Mouse (Mus musculus): ENCODE measurements around the gene Galnt11. TPM values are rescaled to one million over a fixed set of nuclear protein-coding genes. Genes with fewer than 3 reads are reported as not detected.

Gene Galnt11
- total RNA-seq, 1 experiment, result 24.2 TPM

GRCm38 (mm10) chr5:25254491-25254890 lies 32.8 kb downstream of the Galnt11 start:
- Histone ChIP-seq H3K4me1 (ENCODE audit: control insufficient read depth in 2 of 2, insufficient read depth in 2 of 2, low read length in 2 of 2, poor library complexity in 1 of 2) (no peaks in the 10 kb centered on the region), H3K4me3 (ENCODE audit: insufficient read depth in 1 of 2, low read depth in 1 of 2, low read length in 2 of 2, poor library complexity in 1 of 2, severe bottlenecking in 1 of 2) (no peak overlapping the region), H3K27ac (ENCODE audit: insufficient read depth, low read depth, low read length, poor library complexity, severe bottlenecking) (no peak overlapping the region), H3K36me3 (ENCODE audit: control insufficient read depth, insufficient read depth, low read length, poor library complexity, severe bottlenecking) (peaks cover 29% of the 10 kb centered on the region), H3K9ac (ENCODE audit: insufficient read depth, low read depth, low read length, poor library complexity, severe bottlenecking) (no peak overlapping the region), H3K9me3 (ENCODE audit: control insufficient read depth, insufficient read depth, low read depth, low read length) (no peaks in the 10 kb centered on the region)
- DNase-seq (ENCODE audit: low read depth, low spot score), result no peak
- in situ Hi-C loops (cut with MboI; ENCODE audit: low sequenced_read_pairs in 2 of 2, unreplicated experiment in 2 of 2), result no loop called here
- no peak for TF ChIP-seq HCFC1 (IDR thresholded peaks at IDR 0.05; ENCODE audit: borderline replicate concordance, insufficient read depth, low read length)
- TF ChIP-seq MAFK (IDR thresholded peaks at IDR 0.05; ENCODE audit: insufficient read depth, low read depth, low read length), result no peak
- TF ChIP-seq CHD2 (IDR thresholded peaks at IDR 0.05; ENCODE audit: low read depth, low read length), result no peak
- TF ChIP-seq ZC3H11A (IDR thresholded peaks at IDR 0.05; ENCODE audit: borderline replicate concordance, low read depth, low read length), result no peak

- TF ChIP-seq CHD2 (IDR thresholded peaks at IDR 0.05; ENCODE audit: low read depth, low read length) (no peak), ZNF384 (IDR thresholded peaks at IDR 0.05; ENCODE audit: low read depth, low read length) (no peak), ZC3H11A (IDR thresholded peaks at IDR 0.05; ENCODE audit: borderline replicate concordance, low read depth, low read length) (no peak), MAFK (IDR thresholded peaks at IDR 0.05; ENCODE audit: insufficient read depth, low read depth, low read length) (no peak), HCFC1 (IDR thresholded peaks at IDR 0.05; ENCODE audit: borderline replicate concordance, insufficient read depth, low read length) (no peak)
- Histone ChIP-seq H3K4me3 (ENCODE audit: insufficient read depth in 1 of 2, low read depth in 1 of 2, low read length in 2 of 2, poor library complexity in 1 of 2, severe bottlenecking in 1 of 2) (no peak overlapping the region), H3K9me3 (ENCODE audit: control insufficient read depth, insufficient read depth, low read depth, low read length) (no peaks in the 10 kb centered on the region), H3K9ac (ENCODE audit: insufficient read depth, low read depth, low read length, poor library complexity, severe bottlenecking) (no peak overlapping the region), H3K27ac (ENCODE audit: insufficient read depth, low read depth, low read length, poor library complexity, severe bottlenecking) (no peak overlapping the region), H3K4me1 (ENCODE audit: control insufficient read depth in 2 of 2, insufficient read depth in 2 of 2, low read length in 2 of 2, poor library complexity in 1 of 2) (no peaks in the 10 kb centered on the region), H3K36me3 (ENCODE audit: control insufficient read depth, insufficient read depth, low read length, poor library complexity, severe bottlenecking) (peaks cover 26% of the 10 kb centered on the region; the same call in 1 of the 2 replicates)
- no peak for DNase-seq (ENCODE audit: low read depth, low spot score)
- in situ Hi-C loops (cut with MboI; ENCODE audit: low sequenced_read_pairs in 2 of 2, unreplicated experiment in 2 of 2), result no loop called here
Measured at GRCm38 (mm10) chr5:25256686-25257085, 35.0 kb downstream of the Galnt11 start.

GRCm38 (mm10) chr5:25261452-25261851 lies 39.7 kb downstream of the Galnt11 start:
- Histone ChIP-seq H3K27ac (ENCODE audit: insufficient read depth, low read depth, low read length, poor library complexity, severe bottlenecking) (no peak overlapping the region), H3K4me1 (ENCODE audit: control insufficient read depth in 2 of 2, insufficient read depth in 2 of 2, low read length in 2 of 2, poor library complexity in 1 of 2) (no peaks in the 10 kb centered on the region), H3K4me3 (ENCODE audit: insufficient read depth in 1 of 2, low read depth in 1 of 2, low read length in 2 of 2, poor library complexity in 1 of 2, severe bottlenecking in 1 of 2) (no peak overlapping the region), H3K36me3 (ENCODE audit: control insufficient read depth, insufficient read depth, low read length, poor library complexity, severe bottlenecking) (peaks cover 24% of the 10 kb centered on the region; the same call in 1 of the 2 replicates), H3K9ac (ENCODE audit: insufficient read depth, low read depth, low read length, poor library complexity, severe bottlenecking) (no peak overlapping the region), H3K9me3 (ENCODE audit: control insufficient read depth, insufficient read depth, low read depth, low read length) (no peaks in the 10 kb centered on the region)
- TF ChIP-seq MAFK (IDR thresholded peaks at IDR 0.05; ENCODE audit: insufficient read depth, low read depth, low read length), result no peak
- no peak for TF ChIP-seq HCFC1 (IDR thresholded peaks at IDR 0.05; ENCODE audit: borderline replicate concordance, insufficient read depth, low read length)
- TF ChIP-seq ZNF384 (IDR thresholded peaks at IDR 0.05; ENCODE audit: low read depth, low read length), result no peak
- no peak for TF ChIP-seq CHD2 (IDR thresholded peaks at IDR 0.05; ENCODE audit: low read depth, low read length)
- DNase-seq (ENCODE audit: low read depth, low spot score), result no peak
- in situ Hi-C loops (cut with MboI; ENCODE audit: low sequenced_read_pairs in 2 of 2, unreplicated experiment in 2 of 2), result no loop called here

- Histone ChIP-seq H3K4me1 (ENCODE audit: control insufficient read depth in 2 of 2, insufficient read depth in 2 of 2, low read length in 2 of 2, poor library complexity in 1 of 2) (no peaks in the 10 kb centered on the region), H3K4me3 (ENCODE audit: insufficient read depth in 1 of 2, low read depth in 1 of 2, low read length in 2 of 2, poor library complexity in 1 of 2, severe bottlenecking in 1 of 2) (no peak overlapping the region), H3K27ac (ENCODE audit: insufficient read depth, low read depth, low read length, poor library complexity, severe bottlenecking) (no peak overlapping the region), H3K9me3 (ENCODE audit: control insufficient read depth, insufficient read depth, low read depth, low read length) (no peaks in the 10 kb centered on the region), H3K9ac (ENCODE audit: insufficient read depth, low read depth, low read length, poor library complexity, severe bottlenecking) (no peak overlapping the region), H3K36me3 (ENCODE audit: control insufficient read depth, insufficient read depth, low read length, poor library complexity, severe bottlenecking) (peaks cover 26% of the 10 kb centered on the region)
- in situ Hi-C loops (cut with MboI; ENCODE audit: low sequenced_read_pairs in 2 of 2, unreplicated experiment in 2 of 2), result no loop called here
- TF ChIP-seq HCFC1 (IDR thresholded peaks at IDR 0.05; ENCODE audit: borderline replicate concordance, insufficient read depth, low read length) (no peak), ZNF384 (IDR thresholded peaks at IDR 0.05; ENCODE audit: low read depth, low read length) (no peak), MAFK (IDR thresholded peaks at IDR 0.05; ENCODE audit: insufficient read depth, low read depth, low read length) (no peak), CHD2 (IDR thresholded peaks at IDR 0.05; ENCODE audit: low read depth, low read length) (no peak), ZC3H11A (IDR thresholded peaks at IDR 0.05; ENCODE audit: borderline replicate concordance, low read depth, low read length) (no peak)
- DNase-seq (ENCODE audit: low read depth, low spot score), result no peak
Measured at GRCm38 (mm10) chr5:25262266-25262665, 40.6 kb downstream of the Galnt11 start.

All from ES-E14 (cell line).